Mouse (Mus musculus) retina, postnatal 1 day (tissue): Measurements from ENCODE around the gene Grin3a.
"Not testable (repeated sequence)": the region's sequence is repeated elsewhere in the genome, so short reads cannot be mapped to it uniquely, and the experiment has no call there.

Source experiments
- DNase-seq: peaks from one replicate; pipeline ENCODE4 v3.0.0-alpha.2; 2012

Grin3a gene

DNA sequence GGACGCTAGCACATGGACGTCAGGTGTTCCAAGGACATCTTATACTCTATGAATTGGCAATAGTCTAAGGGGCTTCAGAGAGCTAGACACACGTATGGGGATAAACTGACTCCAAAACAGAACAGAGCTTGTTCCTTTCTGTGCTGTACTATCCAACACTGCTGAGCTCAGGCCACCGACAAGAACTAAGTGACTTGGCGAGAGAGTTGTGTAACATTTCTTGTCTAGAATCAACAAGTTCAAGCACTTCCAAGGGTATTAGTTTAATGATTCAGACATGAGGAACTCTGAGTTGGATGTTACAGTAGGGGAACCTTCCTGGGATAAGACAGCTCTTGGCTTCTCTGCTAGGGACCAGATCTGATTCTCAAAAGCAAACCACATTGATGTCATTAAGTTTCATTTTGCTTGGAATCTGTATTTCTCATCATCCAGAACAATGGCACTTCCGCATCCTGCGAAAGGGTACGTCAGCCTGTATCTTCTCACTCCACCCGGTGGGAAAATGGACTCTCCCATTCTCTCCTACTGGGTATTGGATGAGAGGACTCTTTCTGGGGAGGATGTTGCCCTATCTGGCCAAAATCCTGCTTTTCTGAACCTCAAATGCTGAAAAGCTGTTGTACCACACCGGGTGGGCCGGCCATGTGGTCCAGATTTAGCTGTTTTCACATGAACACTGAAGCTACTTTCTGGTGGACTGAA is 165.2 kb downstream of the Grin3a start:
- no peak for DNase-seq

DNA sequence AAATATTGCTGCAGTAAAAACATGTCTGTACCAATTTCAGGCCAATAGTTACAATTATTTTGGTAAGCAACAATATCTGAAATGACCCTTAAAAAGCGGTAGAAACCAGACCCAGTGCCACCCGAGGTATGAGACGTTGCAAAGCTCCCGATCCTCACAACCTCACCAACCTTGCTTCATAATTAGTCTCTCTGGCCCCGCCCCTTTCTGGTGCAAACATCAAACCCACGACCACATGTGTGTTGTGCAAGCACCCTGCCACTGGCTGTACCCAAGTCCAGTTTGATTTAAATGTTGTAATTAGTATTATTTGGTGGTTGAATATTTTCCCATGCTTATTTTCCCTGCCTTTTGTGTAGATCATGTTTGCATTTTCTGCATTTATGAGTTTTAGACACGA is 168.8 kb downstream of the Grin3a start:
- no peak for DNase-seq

- DNase-seq = no peak
Measured at GRCm38 (mm10) chr4:49676071-49676470, 169.5 kb downstream of the Grin3a start.

DNA sequence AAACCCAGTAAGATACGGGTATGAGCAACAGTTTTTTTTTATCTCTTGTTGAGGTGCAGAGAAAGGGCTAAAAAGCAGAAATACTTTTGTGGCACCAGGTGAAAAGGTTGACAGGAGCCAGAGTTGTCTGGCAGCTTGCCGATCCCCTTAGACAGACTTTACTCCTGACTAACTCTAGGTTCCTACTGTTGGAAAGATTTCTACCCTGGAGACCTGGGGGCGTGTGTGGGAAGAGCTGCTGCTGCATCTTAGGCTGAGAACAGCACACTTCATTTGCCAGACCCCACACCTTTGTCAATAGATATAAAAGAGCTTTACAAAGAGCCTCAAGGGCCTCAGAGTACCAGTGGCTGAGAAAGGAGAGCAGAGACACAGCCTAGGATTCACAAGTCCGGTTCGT is 180.7 kb downstream of the Grin3a start:
- no peak for DNase-seq

DNA sequence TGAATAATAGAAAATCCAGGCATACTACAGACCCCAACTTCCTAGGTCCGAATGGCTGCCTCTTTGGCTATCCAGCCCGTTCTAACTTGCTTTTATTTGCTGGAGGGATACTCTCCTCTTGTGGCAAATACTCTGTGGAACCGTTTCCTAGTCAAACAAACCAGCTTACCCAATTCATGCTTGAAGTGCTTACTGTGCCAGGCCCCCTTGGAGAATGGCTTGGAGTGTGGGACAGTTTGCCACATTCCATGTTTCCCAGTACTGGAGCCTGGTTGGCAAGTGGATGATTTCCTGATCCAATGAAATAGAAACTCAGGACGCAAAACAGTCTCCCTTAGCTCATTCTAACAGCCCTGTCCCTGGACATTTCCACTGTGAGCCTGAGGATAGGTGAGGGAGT is 183.3 kb downstream of the Grin3a start:
- no peak for DNase-seq

GRCm38 (mm10) chr4:49661664-49662063 is 183.9 kb downstream of the Grin3a start:
- no peak for DNase-seq

DNA sequence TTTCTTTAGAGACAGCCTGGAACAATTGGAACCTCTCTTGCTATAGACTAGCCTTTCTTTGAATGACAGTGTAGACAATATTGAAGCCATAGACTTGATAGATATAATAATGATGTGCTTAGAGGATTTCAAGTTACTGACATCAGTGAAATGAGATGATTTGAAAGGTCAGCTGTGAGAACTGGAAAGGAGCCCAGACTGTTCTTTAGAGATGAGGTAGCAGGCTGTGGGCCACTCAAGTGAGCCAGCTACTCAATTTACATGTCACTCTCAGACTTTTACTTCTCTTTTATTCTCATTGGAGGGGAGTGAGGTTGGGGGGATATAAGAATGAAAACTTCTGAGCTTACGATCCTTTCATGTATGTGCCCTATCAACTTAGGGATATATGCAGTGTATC is 186.1 kb downstream of the Grin3a start:
- DNase-seq = no peak

DNA sequence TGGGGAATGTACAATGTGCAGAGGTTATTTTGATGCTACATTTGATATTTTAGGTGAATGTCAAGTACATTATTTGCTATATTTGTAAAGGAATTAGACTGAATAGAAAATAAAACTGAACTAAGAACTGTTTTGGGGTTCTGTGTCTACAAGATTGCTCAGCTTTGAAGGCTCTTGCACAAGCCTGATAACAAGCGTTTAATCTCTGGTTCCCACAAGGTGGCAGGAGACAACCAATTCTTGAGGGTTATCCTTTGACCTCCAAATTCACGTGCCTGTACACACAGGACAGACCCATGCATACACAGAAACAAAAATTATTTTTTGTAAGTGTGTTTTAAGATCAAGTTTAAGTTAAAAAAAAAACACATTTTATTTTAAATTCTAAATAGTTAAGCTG is 205.6 kb downstream of the Grin3a start:
- no peak for DNase-seq

DNA sequence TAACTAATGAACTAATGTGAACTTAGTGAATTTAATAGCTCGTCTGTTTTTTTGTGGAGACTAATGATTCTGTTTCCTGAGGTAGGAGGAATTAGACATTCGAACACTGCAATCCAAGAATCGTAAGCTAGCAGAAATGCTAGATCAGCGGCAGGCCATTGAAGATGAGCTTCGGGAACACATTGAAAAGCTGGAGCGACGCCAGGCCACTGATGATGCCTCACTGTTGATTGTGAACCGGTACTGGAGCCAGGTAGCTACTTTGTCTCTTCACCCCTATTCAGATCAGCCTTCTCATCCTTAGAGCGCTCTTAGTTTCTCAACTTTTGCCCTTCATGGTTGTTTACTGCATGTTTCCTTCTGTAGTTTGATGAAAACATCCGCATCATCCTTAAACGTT is 207.7 kb downstream of the Grin3a start:
- DNase-seq = no peak

DNA sequence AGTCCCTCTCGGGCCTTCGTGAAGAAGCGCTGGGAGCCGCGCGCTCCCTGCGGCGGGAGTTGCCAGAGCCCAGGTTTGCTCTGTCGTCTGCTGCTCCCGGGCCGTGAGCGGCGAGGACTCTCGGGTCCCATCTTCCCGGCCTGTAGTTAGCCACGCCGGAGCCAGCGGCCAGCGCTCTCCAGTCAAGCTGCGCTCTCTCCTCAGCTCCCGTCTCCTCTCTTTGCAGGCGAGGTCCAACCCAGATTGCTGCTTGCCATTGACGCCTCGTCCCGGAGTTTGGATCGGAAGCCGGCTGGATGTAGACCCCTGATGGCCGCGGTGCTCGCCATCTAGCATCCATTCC is 213.4 kb downstream of the Grin3a start:
- DNase-seq = no peak

DNA sequence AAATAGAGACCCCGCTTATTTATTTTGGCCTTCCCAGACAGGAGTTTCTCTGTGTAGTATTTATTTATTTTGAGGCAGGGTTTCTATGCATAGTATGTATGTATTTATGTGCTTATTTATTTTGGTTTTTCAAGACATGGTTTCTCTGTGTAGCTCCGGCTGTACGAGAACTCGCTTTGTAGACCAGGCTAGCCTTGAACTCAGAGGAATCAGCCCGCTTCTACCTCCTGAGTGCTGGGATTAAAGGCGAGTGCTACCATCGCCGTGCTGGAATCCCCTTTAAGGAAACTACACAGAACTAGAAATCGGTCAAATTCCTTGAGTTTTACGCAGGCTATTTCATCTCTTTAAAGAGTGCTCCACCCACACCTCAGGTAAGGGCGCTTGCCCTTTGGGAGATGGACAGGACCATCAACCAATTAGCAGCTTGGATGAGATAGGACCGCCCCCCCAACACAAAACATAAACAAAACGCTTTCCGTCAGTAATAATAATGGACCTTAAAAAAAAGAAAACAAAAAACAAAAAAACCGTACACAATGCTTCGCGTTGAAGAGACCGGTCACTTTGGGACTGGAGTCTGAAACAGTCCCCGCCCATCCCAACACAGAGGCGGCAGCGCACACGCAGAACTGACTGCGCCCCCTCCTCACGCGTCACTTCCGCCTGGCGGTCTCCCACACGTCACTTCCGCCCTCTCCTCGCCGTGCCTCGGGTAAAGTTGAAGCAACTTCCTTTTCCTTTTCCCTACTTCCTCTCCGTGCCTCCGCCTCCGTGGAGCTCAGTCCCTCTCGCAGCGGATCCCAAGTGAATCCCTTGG is 214.0 kb downstream of the Grin3a start, which contains the start of gene Rnf20:
Gene Rnf20, plus strand, starts transcription at position 688 of the 820 bp plus-strand sequence.
- peak; percentile 98 for DNase-seq

DNA sequence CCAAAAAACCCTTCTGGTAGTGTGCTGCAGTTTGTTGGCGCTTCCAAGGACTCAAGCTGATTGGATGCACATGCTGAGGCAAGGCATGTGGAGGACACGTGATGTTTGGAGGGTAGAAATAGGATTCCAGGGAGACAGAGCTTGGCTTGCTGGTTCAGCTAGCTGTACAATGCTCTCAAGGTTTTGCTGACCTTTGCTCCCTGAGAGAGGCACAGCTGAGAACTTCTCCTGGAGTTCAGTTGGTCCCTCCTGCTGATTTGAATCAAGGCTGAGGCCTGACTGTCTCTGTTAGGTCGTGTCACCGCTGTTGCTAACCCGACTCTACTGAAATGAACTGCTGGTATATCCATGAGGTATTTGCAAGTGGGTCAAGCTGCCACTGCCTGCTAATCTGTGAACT is 216.6 kb downstream of the Grin3a start:
- DNase-seq = no peak

- peak; percentile 78 for DNase-seq
Measured at GRCm38 (mm10) chr4:49626973-49627372, 218.6 kb downstream of the Grin3a start.

DNA sequence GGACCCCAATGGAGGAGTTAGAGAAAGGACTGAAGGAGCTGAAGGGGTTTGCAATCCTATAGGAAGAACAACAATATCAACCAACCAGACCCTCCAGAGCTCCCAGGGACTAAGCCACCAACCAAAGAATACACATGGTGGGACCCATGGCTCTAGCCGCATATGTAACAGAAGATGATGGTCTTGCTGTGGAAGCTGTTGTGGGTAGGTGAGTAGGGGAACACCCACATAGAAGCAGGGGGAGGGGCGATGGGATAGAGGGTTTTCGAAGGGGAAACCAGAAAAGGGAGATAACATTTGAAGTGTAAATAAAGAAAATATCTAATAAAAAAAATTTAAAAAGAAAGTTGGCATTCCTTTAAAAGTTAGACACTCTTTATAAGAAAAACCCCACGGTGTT is 220.6 kb downstream of the Grin3a start:
- not testable (repeated sequence) for DNase-seq

DNA sequence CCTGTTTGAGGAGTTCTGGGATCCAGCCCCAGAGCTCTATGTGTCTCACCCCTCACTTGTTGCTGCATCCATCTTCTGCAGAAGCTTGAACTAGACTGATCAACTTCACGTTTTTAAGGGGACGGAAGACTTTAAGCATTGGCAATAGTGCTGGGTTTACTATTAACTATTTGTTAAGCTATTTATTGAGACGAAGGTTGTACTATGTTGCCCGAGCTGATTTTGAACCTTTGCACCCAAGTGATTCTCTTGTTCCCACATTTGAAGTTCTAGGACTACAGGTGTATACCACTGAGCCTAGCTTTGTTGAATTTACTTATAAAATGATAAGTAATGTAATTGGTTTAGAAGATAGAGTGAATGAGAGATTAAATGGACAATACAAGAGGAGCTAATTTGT is 221.6 kb downstream of the Grin3a start:
- no peak for DNase-seq

DNA sequence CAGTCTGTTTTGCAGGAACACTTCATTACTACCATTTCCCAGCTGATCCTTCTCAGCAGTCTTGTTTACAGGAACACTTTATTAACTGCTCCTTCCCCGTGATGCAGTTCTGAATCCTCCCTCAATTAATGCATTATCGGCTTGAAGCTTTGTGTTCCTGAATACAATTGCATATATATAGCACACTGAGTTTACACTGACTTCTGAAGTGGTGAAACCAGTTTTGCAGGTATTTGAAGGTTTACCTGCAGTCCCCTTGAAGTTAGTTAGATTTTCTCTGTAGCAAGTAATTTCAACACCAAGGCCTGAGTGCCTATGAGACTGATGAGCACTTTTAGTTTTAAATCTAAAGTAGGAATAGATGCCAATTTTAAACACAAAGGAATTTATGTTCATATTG is 223.3 kb downstream of the Grin3a start:
- no peak for DNase-seq

GRCm38 (mm10) chr4:49619861-49620260 is 225.7 kb downstream of the Grin3a start:
- not testable (repeated sequence) for DNase-seq

DNA sequence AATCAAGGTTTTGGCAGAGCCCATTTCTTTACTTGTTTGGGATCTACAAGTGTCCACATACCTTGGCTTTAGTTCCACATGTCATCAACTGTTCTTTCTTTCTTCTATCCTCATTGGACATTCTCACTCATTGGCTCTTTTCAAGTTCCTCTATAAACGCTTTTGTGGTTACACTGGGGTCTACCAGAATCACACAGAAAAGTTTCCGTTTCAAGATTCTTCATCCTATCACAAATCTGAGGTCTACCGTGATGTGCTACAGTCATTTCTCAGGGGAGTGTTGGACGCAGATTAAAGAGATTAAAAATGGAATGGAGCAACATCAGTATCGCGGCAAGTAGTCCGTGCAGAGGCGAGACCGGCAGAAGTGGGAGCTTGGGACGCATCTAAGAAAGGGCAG is 228.6 kb downstream of the Grin3a start:
- DNase-seq = no peak
